Mouse (Mus musculus) heart, embryonic 10.5 days (tissue): Measurements from ENCODE around the gene Eif4g3. TPM values are rescaled to one million over a fixed set of nuclear protein-coding genes. Genes with fewer than 3 reads are reported as not detected.
A peak's percentile ranks its signal among the peaks of the same experiment; 100 is the strongest.

Experiments used
- DNase-seq: peaks from one replicate; pipeline ENCODE4 v3.0.0-alpha.2; 2017; ENCODE audit warnings: low spot score
- H3K27ac ChIP-seq: fragments of 300-500 bp; sonication (generic); 2 replicates; pipeline ENCODE4 v1.5.1; 2016; ENCODE audit warnings: mild to moderate bottlenecking
- H3K27me3 ChIP-seq: fragments of 300-500 bp; sonication (generic); 2 replicates; pipeline ENCODE4 v1.6.1; 2016; ENCODE audit warnings: mild to moderate bottlenecking; ENCODE audit not compliant: poor library complexity, insufficient read depth, severe bottlenecking
- H3K36me3 ChIP-seq: fragments of 300-500 bp; sonication (generic); 2 replicates; pipeline ENCODE4 v1.6.1; 2016; ENCODE audit warnings: mild to moderate bottlenecking, moderate library complexity
- H3K4me1 ChIP-seq: fragments of 300-500 bp; sonication (generic); 2 replicates; pipeline ENCODE4 v1.6.1; 2016; ENCODE audit warnings: mild to moderate bottlenecking
- H3K4me3 ChIP-seq: fragments of 300-500 bp; sonication (generic); 2 replicates; pipeline ENCODE4 v1.5.1; 2016; ENCODE audit warnings: mild to moderate bottlenecking, moderate library complexity
- H3K9me3 ChIP-seq: fragments of 300-500 bp; sonication (generic); 2 replicates; pipeline ENCODE4 v1.6.1; 2016; ENCODE audit warnings: mild to moderate bottlenecking, moderate library complexity
- WGBS: fragments of 180-500 bp; shearing (Covaris S2); methylation state at CpG from one replicate; pipeline ENCODE4 v1.1.7; 2016; 5-methylcytosine and 5-hydroxymethylcytosine counted together
- polyA plus RNA-seq: library from polyadenylated mRNA; unstranded; fragments of >200 nt; fragmentation: Nextera tagmentation; extraction: Ambion mirVana; gene quantifications from 2 replicates; pipeline ENCODE4 v1.2.1, GENCODE M21; 2016

Eif4g3 gene
- polyA plus RNA-seq, 1 experiment from 2014 or later: 35.3 TPM

GRCm38 (mm10) chr4:138216200-138216890 is 223.5 kb downstream of the Eif4g3 start, which contains the start of gene Hp1bp3:
TSS of gene Hp1bp3 (plus strand) at chr4:138216296.
- Histone ChIP-seq H3K27ac (peak within 1 kb of the TSS; percentile 99), H3K9me3 (no peaks in the 10 kb centered on the region), H3K36me3 (0 out of 2 replicates have a peak, but pooled peaks cover 2% of the 10 kb centered on the region), H3K4me3 (peak within 1 kb of the TSS; percentile 99), H3K4me1 (peaks cover 20% of the 10 kb centered on the region), H3K27me3 (no peaks in the 10 kb centered on the region)
- WGBS: under 1% methylated on average over 74 of the region's 84 CpGs
- peak; percentile 89 for DNase-seq

- peak overlapping the region; percentile 99 for H3K27ac ChIP-seq
- peaks cover 4% of the 10 kb centered on the region; the same call in 1 of the 2 replicates for H3K36me3 ChIP-seq
- DNase-seq: peak; percentile 98
- peak overlapping the region; percentile 99 for H3K4me3 ChIP-seq
- H3K9me3 ChIP-seq: no peaks in the 10 kb centered on the region
- under 1% methylated on average over 58 of the region's 68 CpGs for WGBS
- no peaks in the 10 kb centered on the region for H3K27me3 ChIP-seq
- peaks cover 20% of the 10 kb centered on the region for H3K4me1 ChIP-seq
These were observed 224.1 kb downstream of the Eif4g3 start for GRCm38 (mm10) chr4:138216891-138217392.

- Histone ChIP-seq H3K4me3 (peak overlapping the region; percentile 99), H3K36me3 (peaks cover 9% of the 10 kb centered on the region), H3K27me3 (no peaks in the 10 kb centered on the region), H3K9me3 (no peaks in the 10 kb centered on the region), H3K4me1 (peaks cover 20% of the 10 kb centered on the region), H3K27ac (peak overlapping the region; percentile 99)
- under 1% methylated on average over 36 of the region's 36 CpGs for WGBS
- peak; percentile 79 for DNase-seq
These were observed 224.6 kb downstream of the Eif4g3 start for GRCm38 (mm10) chr4:138217441-138217840.

GRCm38 (mm10) chr4:138217951-138218685 is 225.3 kb downstream of the Eif4g3 start:
- peaks cover 16% of the 10 kb centered on the region for H3K36me3 ChIP-seq
- peak overlapping the region; percentile 99 for H3K4me3 ChIP-seq
- H3K27me3 ChIP-seq: no peaks in the 10 kb centered on the region
- no peak for DNase-seq
- no peaks in the 10 kb centered on the region for H3K9me3 ChIP-seq
- H3K4me1 ChIP-seq: peaks cover 20% of the 10 kb centered on the region
- WGBS: 80% methylated on average over 11 of the region's 11 CpGs
- peak overlapping the region; percentile 99 for H3K27ac ChIP-seq

GRCm38 (mm10) chr4:138219331-138219730 is 226.5 kb downstream of the Eif4g3 start:
- Histone ChIP-seq H3K4me1 (peaks cover 20% of the 10 kb centered on the region), H3K9me3 (no peaks in the 10 kb centered on the region), H3K27ac (no peak overlapping the region), H3K4me3 (no peak overlapping the region), H3K27me3 (no peaks in the 10 kb centered on the region), H3K36me3 (peaks cover 28% of the 10 kb centered on the region)
- DNase-seq: no peak
- 91% methylated on average over 5 of the region's 5 CpGs for WGBS

- H3K27me3 ChIP-seq: no peaks in the 10 kb centered on the region
- H3K36me3 ChIP-seq: peaks cover 41% of the 10 kb centered on the region
- no peaks in the 10 kb centered on the region for H3K9me3 ChIP-seq
- no peak overlapping the region for H3K27ac ChIP-seq
- no peak for DNase-seq
- H3K4me3 ChIP-seq: no peak overlapping the region
- peaks cover 20% of the 10 kb centered on the region for H3K4me1 ChIP-seq
- 81% methylated on average over 7 of the region's 7 CpGs for WGBS
These were observed 227.9 kb downstream of the Eif4g3 start for GRCm38 (mm10) chr4:138220761-138221160.

- Histone ChIP-seq H3K27ac (no peak overlapping the region), H3K36me3 (peaks cover 47% of the 10 kb centered on the region), H3K27me3 (no peaks in the 10 kb centered on the region), H3K4me1 (peaks cover 20% of the 10 kb centered on the region), H3K9me3 (no peaks in the 10 kb centered on the region), H3K4me3 (no peak overlapping the region)
- no peak for DNase-seq
- WGBS: 78% methylated on average over 5 of the region's 5 CpGs
These were observed 228.6 kb downstream of the Eif4g3 start for GRCm38 (mm10) chr4:138221406-138221805.

GRCm38 (mm10) chr4:138222396-138222795 is 229.6 kb downstream of the Eif4g3 start:
- no peaks in the 10 kb centered on the region for H3K27me3 ChIP-seq
- peaks cover 56% of the 10 kb centered on the region for H3K36me3 ChIP-seq
- no peak for DNase-seq
- H3K9me3 ChIP-seq: no peaks in the 10 kb centered on the region
- H3K27ac ChIP-seq: no peak overlapping the region
- H3K4me3 ChIP-seq: no peak overlapping the region
- WGBS: 84% methylated on average over 5 of the region's 5 CpGs
- peaks cover 20% of the 10 kb centered on the region for H3K4me1 ChIP-seq

- Histone ChIP-seq H3K36me3 (peaks cover 68% of the 10 kb centered on the region), H3K4me3 (no peak overlapping the region), H3K9me3 (no peaks in the 10 kb centered on the region), H3K27ac (no peak overlapping the region), H3K4me1 (peaks cover 13% of the 10 kb centered on the region; the same call in 1 of the 2 replicates), H3K27me3 (no peaks in the 10 kb centered on the region)
- no peak for DNase-seq
- 90% methylated on average over 10 of the region's 10 CpGs for WGBS
These were observed 230.8 kb downstream of the Eif4g3 start for GRCm38 (mm10) chr4:138223623-138224022.

- Histone ChIP-seq H3K36me3 (peaks cover 53% of the 10 kb centered on the region), H3K27ac (no peak overlapping the region), H3K4me1 (peaks cover 30% of the 10 kb centered on the region), H3K27me3 (peaks cover 32% of the 10 kb centered on the region), H3K9me3 (no peaks in the 10 kb centered on the region), H3K4me3 (no peak overlapping the region)
- 63% methylated on average over 27 of the region's 27 CpGs for WGBS
- no peak for DNase-seq
These were observed 254.2 kb downstream of the Eif4g3 start for GRCm38 (mm10) chr4:138246756-138247665.

- WGBS: under 1% methylated on average over 65 of the region's 74 CpGs
- H3K4me1 ChIP-seq: peaks cover 41% of the 10 kb centered on the region
- peaks cover 20% of the 10 kb centered on the region for H3K36me3 ChIP-seq
- H3K9me3 ChIP-seq: no peaks in the 10 kb centered on the region
- H3K27me3 ChIP-seq: peaks cover 65% of the 10 kb centered on the region
- DNase-seq: peak; percentile 94
- H3K4me3 ChIP-seq: peak within 1 kb of the TSS; percentile 71
- H3K27ac ChIP-seq: peak within 1 kb of the TSS; percentile 53; the same call in 1 of the 2 replicates
These were observed 257.5 kb downstream of the Eif4g3 start, which contains the start of the genes Sh2d5 and Kif17 for GRCm38 (mm10) chr4:138250088-138250960. TSS of gene Sh2d5 (plus strand) at chr4:138250403. TSS of gene Kif17 (plus strand) at chr4:138250435.
